Mouse (Mus musculus) forebrain, embryonic 12.5 days (tissue): Measurements from ENCODE around the gene Pde4d. TPM values are rescaled to one million over a fixed set of nuclear protein-coding genes. Genes with fewer than 3 reads are reported as not detected.

Experiments used
- ATAC-seq: fragments of 200-750 bp; cut with Nextera tagmentation; 2 replicates; pipeline ENCODE4 v1.8.0; 2017; ENCODE audit warnings: moderate TSS enrichment; ENCODE audit not compliant: low FRiP score
- H3K27ac ChIP-seq: fragments of 300-500 bp; sonication (generic); 2 replicates; pipeline ENCODE4 v1.5.1; 2016; ENCODE audit warnings: mild to moderate bottlenecking
- H3K27me3 ChIP-seq: fragments of 300-500 bp; sonication (generic); 2 replicates; pipeline ENCODE4 v1.6.1; 2016; ENCODE audit warnings: mild to moderate bottlenecking
- H3K36me3 ChIP-seq: fragments of 300-500 bp; sonication (generic); replicated peaks from 2 replicates; pipeline ENCODE4 v1.6.1; 2016; ENCODE audit warnings: mild to moderate bottlenecking
- H3K4me1 ChIP-seq: fragments of 300-500 bp; sonication (generic); 2 replicates; pipeline ENCODE4 v1.6.1; 2016
- H3K4me2 ChIP-seq: fragments of 300-500 bp; sonication (generic); 2 replicates; pipeline ENCODE4 v1.6.1; 2016; ENCODE audit warnings: mild to moderate bottlenecking, moderate library complexity
- H3K4me3 ChIP-seq: fragments of 300-500 bp; sonication (generic); replicated peaks from 2 replicates; pipeline ENCODE4 v1.5.1; 2016; ENCODE audit warnings: mild to moderate bottlenecking
- H3K9ac ChIP-seq: fragments of 300-500 bp; sonication (generic); 2 replicates; pipeline ENCODE4 v1.6.1; 2016; ENCODE audit warnings: mild to moderate bottlenecking
- H3K9me3 ChIP-seq: fragments of 300-500 bp; sonication (generic); 2 replicates; pipeline ENCODE4 v1.6.1; 2016
- WGBS: fragments of 180-500 bp; shearing (Covaris S2); methylation state at CpG from one replicate; pipeline ENCODE4 v1.1.7; 2016; 5-methylcytosine and 5-hydroxymethylcytosine counted together
- polyA plus RNA-seq: library from polyadenylated mRNA; unstranded; fragments of >200 nt; fragmentation: Nextera tagmentation; extraction: Ambion mirVana; gene quantifications from 2 replicates; pipeline ENCODE4 v1.2.1, GENCODE M21; 2016

The Pde4d gene
- polyA plus RNA-seq, 1 experiment from 2014 or later: 15.0 TPM

GRCm38 (mm10) chr13:109910915-109911314, 1461.2 kb downstream of the Pde4d start:
- no peaks in the 10 kb centered on the region for H3K9me3 ChIP-seq
- no peaks in the 10 kb centered on the region for H3K36me3 ChIP-seq
- no peak overlapping the region for H3K9ac ChIP-seq
- ATAC-seq: no peak
- no peak overlapping the region for H3K4me3 ChIP-seq
- no peak overlapping the region for H3K4me2 ChIP-seq
- H3K27me3 ChIP-seq: no peaks in the 10 kb centered on the region
- peaks cover 17% of the 10 kb centered on the region for H3K4me1 ChIP-seq
- WGBS: 91% methylated on average over 8 of the region's 8 CpGs
- H3K27ac ChIP-seq: no peak overlapping the region

DNA sequence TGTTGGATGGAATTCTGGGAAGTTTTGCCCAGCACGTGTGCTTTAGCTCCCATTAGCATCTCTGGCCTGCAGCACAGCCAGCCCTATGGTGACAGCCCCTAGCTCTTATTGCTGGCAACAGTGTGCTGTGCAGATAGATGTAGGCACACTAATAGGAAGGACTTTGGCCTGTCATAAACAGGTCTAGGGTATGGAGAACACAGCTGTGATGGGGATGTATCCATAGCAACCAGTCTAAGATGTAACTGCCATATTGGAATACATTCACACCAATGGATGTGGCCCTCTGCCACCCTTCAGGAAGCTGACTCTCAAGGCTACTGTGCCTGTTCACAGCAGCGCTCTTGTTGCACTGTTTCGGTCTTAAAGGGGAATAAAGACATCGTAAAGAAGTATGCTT, 1462.9 kb downstream of the Pde4d start:
- no peaks in the 10 kb centered on the region for H3K9me3 ChIP-seq
- no peaks in the 10 kb centered on the region for H3K36me3 ChIP-seq
- H3K9ac ChIP-seq: no peak overlapping the region
- ATAC-seq: no peak
- no peak overlapping the region for H3K27ac ChIP-seq
- no peak overlapping the region for H3K4me3 ChIP-seq
- WGBS: 84% methylated on average over 4 of the region's 4 CpGs
- peaks cover 17% of the 10 kb centered on the region for H3K4me1 ChIP-seq
- H3K27me3 ChIP-seq: no peaks in the 10 kb centered on the region
- H3K4me2 ChIP-seq: no peak overlapping the region

GRCm38 (mm10) chr13:109914246-109914645, 1464.5 kb downstream of the Pde4d start:
- ATAC-seq: no peak
- no peak overlapping the region for H3K9ac ChIP-seq
- WGBS: 92% methylated on average over 13 of the region's 13 CpGs

GRCm38 (mm10) chr13:109914846-109915245, 1465.1 kb downstream of the Pde4d start:
- no peak overlapping the region for H3K27ac ChIP-seq
- H3K4me1 ChIP-seq: peaks cover 21% of the 10 kb centered on the region
- H3K4me3 ChIP-seq: no peak overlapping the region
- ATAC-seq: no peak
- H3K27me3 ChIP-seq: no peaks in the 10 kb centered on the region
- H3K36me3 ChIP-seq: no peaks in the 10 kb centered on the region
- no peak overlapping the region for H3K4me2 ChIP-seq
- no peak overlapping the region for H3K9ac ChIP-seq
- WGBS: 74% methylated on average over 5 of the region's 5 CpGs
- no peaks in the 10 kb centered on the region for H3K9me3 ChIP-seq

More at GRCm38 (mm10) chr13:109914246-109914645, 1464.5 kb downstream of the Pde4d start:
- no peak overlapping the region for H3K4me2 ChIP-seq
- no peak overlapping the region for H3K27ac ChIP-seq
- no peaks in the 10 kb centered on the region for H3K36me3 ChIP-seq
- H3K4me3 ChIP-seq: no peak overlapping the region
- H3K4me1 ChIP-seq: peaks cover 21% of the 10 kb centered on the region
- H3K27me3 ChIP-seq: no peaks in the 10 kb centered on the region
- H3K9me3 ChIP-seq: no peaks in the 10 kb centered on the region

DNA sequence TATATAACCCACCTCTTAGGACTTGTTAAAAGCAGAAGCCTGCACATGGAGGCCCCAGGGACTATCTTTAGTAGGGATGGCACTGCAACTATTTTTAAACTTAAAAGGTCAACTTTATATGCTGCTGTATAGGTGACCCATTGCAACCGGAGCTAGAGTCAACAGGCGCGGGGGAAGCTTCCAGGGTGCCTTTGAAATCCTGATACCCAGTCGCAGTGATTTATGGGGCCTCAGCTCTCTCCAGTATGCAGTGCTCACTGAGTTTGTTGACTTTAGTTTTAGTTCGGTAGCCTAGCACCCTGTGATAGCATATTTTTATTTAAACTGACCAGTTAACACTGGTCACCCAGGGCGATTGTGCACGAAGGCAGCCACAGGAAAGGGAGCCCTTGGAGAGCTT, 1465.8 kb downstream of the Pde4d start:
- Histone ChIP-seq H3K4me1 (peaks cover 21% of the 10 kb centered on the region), H3K9me3 (no peaks in the 10 kb centered on the region), H3K4me2 (no peak overlapping the region), H3K9ac (no peak overlapping the region), H3K36me3 (no peaks in the 10 kb centered on the region), H3K27ac (no peak overlapping the region), H3K4me3 (no peak overlapping the region), H3K27me3 (no peaks in the 10 kb centered on the region)
- ATAC-seq: no peak
- 86% methylated on average over 7 of the region's 7 CpGs for WGBS

- Histone ChIP-seq H3K9me3 (no peaks in the 10 kb centered on the region), H3K36me3 (no peaks in the 10 kb centered on the region), H3K4me1 (peaks cover 21% of the 10 kb centered on the region), H3K4me3 (no peak overlapping the region), H3K27ac (no peak overlapping the region), H3K27me3 (no peaks in the 10 kb centered on the region), H3K4me2 (no peak overlapping the region), H3K9ac (no peak overlapping the region)
- ATAC-seq: no peak
- 84% methylated on average over 5 of the region's 5 CpGs for WGBS
Observed at GRCm38 (mm10) chr13:109915964-109916363, 1466.2 kb downstream of the Pde4d start.

DNA sequence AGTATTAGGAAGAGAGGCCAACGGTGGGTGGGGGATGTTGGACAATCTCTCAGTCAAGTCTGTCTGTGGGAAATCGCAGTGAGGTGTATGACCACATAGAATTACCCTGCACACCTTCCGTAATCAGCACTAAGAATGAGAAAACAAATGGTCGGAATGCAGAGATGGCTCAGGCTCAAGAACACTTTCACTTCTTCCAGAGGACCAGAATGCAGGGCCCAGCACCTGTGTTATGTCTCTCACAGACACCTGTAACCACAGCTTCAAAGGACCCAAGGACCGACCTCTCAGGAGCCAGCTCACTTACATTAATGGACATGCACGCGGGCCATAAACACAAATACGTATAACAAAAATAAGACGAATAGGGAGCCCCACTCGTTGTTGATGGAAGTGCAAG, 1467.8 kb downstream of the Pde4d start:
- H3K4me3 ChIP-seq: no peak overlapping the region
- H3K27ac ChIP-seq: no peak overlapping the region
- no peak overlapping the region for H3K4me2 ChIP-seq
- H3K9ac ChIP-seq: no peak overlapping the region
- H3K27me3 ChIP-seq: no peaks in the 10 kb centered on the region
- H3K9me3 ChIP-seq: no peaks in the 10 kb centered on the region
- H3K4me1 ChIP-seq: peaks cover 6% of the 10 kb centered on the region
- no peaks in the 10 kb centered on the region for H3K36me3 ChIP-seq
- WGBS: 94% methylated on average over 10 of the region's 10 CpGs
- no peak for ATAC-seq

DNA sequence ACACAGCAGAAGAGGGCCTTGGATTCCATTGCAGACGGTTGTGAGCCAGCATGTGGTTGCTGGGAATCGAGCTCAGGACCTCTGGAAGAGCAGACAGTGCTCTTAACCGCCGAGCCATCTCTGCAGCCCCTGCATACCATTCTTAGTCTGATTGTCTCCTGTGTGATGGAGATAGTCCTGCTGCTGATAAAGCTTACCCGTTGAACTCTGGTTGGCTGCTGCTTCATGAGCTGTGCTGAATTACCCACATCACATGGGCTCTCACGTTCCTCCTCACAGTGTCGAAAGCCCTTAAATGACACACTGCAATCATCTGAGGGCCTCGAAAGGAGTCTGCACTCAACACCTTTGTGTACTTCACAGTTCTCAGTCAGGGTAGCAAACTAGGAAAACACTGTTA, 1468.9 kb downstream of the Pde4d start:
- Histone ChIP-seq H3K4me3 (no peak overlapping the region), H3K9me3 (no peaks in the 10 kb centered on the region), H3K27ac (no peak overlapping the region), H3K9ac (no peak overlapping the region), H3K4me1 (peaks cover 4% of the 10 kb centered on the region; the same call in 1 of the 2 replicates), H3K36me3 (no peaks in the 10 kb centered on the region), H3K4me2 (no peak overlapping the region), H3K27me3 (no peaks in the 10 kb centered on the region)
- ATAC-seq: no peak
- WGBS: 70% methylated on average over 8 of the region's 8 CpGs

- Histone ChIP-seq H3K4me1 (peaks cover 4% of the 10 kb centered on the region; the same call in 1 of the 2 replicates), H3K9me3 (no peaks in the 10 kb centered on the region), H3K36me3 (no peaks in the 10 kb centered on the region), H3K27ac (no peak overlapping the region), H3K9ac (no peak overlapping the region), H3K4me2 (no peak overlapping the region), H3K4me3 (no peak overlapping the region), H3K27me3 (no peaks in the 10 kb centered on the region)
- 87% methylated on average over 6 of the region's 6 CpGs for WGBS
- ATAC-seq: no peak
Observed at GRCm38 (mm10) chr13:109920256-109920655, 1470.5 kb downstream of the Pde4d start.

- 89% methylated on average over 17 of the region's 17 CpGs for WGBS
- no peak overlapping the region for H3K9ac ChIP-seq
Observed at GRCm38 (mm10) chr13:109921336-109922038, 1471.7 kb downstream of the Pde4d start.

GRCm38 (mm10) chr13:109922228-109922627, 1472.5 kb downstream of the Pde4d start:
- no peak overlapping the region for H3K9ac ChIP-seq
- no peak overlapping the region for H3K4me2 ChIP-seq
- no peaks in the 10 kb centered on the region for H3K27me3 ChIP-seq
- H3K4me3 ChIP-seq: no peak overlapping the region
- no peaks in the 10 kb centered on the region for H3K36me3 ChIP-seq
- ATAC-seq: peak; percentile 30; the same call in 1 of the 2 replicates
- H3K9me3 ChIP-seq: no peaks in the 10 kb centered on the region
- WGBS: 2% methylated on average over 4 of the region's 4 CpGs
- H3K4me1 ChIP-seq: peaks cover 19% of the 10 kb centered on the region
- no peak overlapping the region for H3K27ac ChIP-seq

More at GRCm38 (mm10) chr13:109921336-109922038, 1471.7 kb downstream of the Pde4d start:
- ATAC-seq: no peak
- Histone ChIP-seq H3K9me3 (no peaks in the 10 kb centered on the region), H3K4me1 (peaks cover 13% of the 10 kb centered on the region), H3K27me3 (no peaks in the 10 kb centered on the region), H3K36me3 (no peaks in the 10 kb centered on the region), H3K4me3 (no peak overlapping the region), H3K27ac (no peak overlapping the region), H3K4me2 (no peak overlapping the region)

GRCm38 (mm10) chr13:109922782-109923181, 1473.0 kb downstream of the Pde4d start:
- ATAC-seq: no peak
- H3K9me3 ChIP-seq: no peaks in the 10 kb centered on the region
- 78% methylated on average over 12 of the region's 12 CpGs for WGBS

GRCm38 (mm10) chr13:109924771-109925170, 1475.0 kb downstream of the Pde4d start:
- no peak for ATAC-seq
- Histone ChIP-seq H3K4me2 (no peak overlapping the region), H3K27ac (no peak overlapping the region), H3K9ac (no peak overlapping the region), H3K36me3 (no peaks in the 10 kb centered on the region), H3K9me3 (no peaks in the 10 kb centered on the region), H3K27me3 (no peaks in the 10 kb centered on the region), H3K4me1 (peaks cover 18% of the 10 kb centered on the region), H3K4me3 (no peak overlapping the region)
- WGBS: 95% methylated on average over 15 of the region's 15 CpGs

More at GRCm38 (mm10) chr13:109922782-109923181, 1473.0 kb downstream of the Pde4d start:
- H3K9ac ChIP-seq: no peak overlapping the region
- no peak overlapping the region for H3K27ac ChIP-seq
- no peaks in the 10 kb centered on the region for H3K36me3 ChIP-seq
- peaks cover 21% of the 10 kb centered on the region for H3K4me1 ChIP-seq
- H3K4me2 ChIP-seq: no peak overlapping the region
- H3K4me3 ChIP-seq: no peak overlapping the region
- no peaks in the 10 kb centered on the region for H3K27me3 ChIP-seq
